Mouse (Mus musculus): ENCODE results near the gene Mlh1. TPM values are rescaled to one million over a fixed set of nuclear protein-coding genes. Genes with fewer than 3 reads are reported as not detected.

The Mlh1 gene
- polyA plus RNA-seq, 1 experiment: 24.6 TPM

DNA sequence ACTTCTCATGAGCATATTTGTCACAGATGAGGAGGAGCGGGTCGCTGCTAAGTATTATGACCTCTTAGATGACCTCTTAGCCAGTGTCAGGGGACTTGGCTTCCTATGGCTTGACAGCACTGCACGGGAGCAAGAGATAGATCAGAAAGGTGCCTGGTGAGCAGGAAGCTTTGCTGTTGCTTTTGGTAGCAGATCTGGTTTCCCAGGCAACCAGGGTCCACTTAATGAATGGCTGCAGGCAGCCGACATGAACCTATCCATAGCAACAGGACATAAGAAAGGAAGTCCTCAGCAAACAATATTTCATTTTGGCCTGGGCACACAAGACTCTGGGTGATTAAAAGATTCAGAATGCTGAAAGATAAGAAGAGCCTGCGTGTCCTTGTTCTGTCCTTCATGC, 14.1 kb upstream of the Mlh1 start:
- no peak for DNase-seq (ENCODE audit: low read depth)

DNA sequence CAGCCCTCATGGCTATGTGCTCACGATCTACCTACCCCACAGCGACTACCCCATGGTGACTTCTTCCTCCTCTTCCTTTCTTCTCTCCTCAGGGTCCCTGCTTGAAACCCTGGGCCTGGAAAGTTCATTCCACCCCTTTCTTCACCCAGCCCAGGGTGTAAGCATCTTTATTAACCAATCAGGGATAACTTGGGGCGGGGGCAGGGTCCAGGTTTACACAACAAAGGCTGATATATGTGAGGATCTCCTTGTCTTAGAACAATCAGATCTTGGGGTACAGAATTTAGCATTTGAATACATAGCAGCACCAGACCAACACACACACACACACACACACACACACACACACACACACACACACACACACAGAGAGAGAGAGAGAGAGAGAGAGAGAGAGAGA, 13.5 kb upstream of the Mlh1 start:
- DNase-seq (ENCODE audit: low read depth): no peak

DNA sequence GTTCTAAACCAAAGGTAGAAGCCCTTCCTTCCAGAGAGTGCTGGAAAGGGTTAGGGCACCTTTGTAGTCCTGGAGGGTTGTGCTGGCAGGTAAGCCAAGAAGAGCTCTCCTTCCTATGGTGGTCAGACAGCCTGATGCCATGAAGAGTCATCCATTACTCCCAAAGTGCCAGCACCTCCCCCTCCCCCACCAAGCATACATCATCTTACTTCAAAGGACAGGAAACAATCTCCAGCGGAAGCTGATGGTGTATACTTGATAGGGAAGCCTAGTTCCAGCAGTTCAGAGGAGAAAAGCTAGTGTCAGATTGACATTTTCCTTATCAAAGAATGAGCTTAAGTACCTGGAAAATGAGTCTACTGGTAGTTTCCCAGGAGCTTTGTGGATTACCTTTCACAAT, 3.6 kb upstream of the Mlh1 start:
- no peak for DNase-seq (ENCODE audit: low read depth)

DNA sequence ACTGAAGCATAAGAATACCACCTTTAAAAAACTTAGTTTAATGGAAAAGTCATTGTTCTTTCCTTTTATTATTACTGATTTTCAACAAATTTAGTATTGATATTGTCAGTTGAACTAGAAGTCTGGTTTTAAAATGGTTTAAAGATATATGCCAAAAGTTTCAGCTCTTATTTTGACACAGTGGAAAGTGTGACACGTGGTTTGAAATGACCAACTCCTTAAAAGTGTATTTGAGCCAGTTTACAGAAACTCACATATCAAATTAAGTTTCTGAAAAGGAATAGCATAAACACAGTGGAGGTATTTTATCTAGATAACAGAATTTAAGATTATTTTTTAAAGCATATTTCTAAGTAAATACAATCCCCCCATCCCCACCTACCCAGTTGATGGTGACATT, 2.4 kb upstream of the Mlh1 start:
- DNase-seq (ENCODE audit: low read depth): no peak

DNA sequence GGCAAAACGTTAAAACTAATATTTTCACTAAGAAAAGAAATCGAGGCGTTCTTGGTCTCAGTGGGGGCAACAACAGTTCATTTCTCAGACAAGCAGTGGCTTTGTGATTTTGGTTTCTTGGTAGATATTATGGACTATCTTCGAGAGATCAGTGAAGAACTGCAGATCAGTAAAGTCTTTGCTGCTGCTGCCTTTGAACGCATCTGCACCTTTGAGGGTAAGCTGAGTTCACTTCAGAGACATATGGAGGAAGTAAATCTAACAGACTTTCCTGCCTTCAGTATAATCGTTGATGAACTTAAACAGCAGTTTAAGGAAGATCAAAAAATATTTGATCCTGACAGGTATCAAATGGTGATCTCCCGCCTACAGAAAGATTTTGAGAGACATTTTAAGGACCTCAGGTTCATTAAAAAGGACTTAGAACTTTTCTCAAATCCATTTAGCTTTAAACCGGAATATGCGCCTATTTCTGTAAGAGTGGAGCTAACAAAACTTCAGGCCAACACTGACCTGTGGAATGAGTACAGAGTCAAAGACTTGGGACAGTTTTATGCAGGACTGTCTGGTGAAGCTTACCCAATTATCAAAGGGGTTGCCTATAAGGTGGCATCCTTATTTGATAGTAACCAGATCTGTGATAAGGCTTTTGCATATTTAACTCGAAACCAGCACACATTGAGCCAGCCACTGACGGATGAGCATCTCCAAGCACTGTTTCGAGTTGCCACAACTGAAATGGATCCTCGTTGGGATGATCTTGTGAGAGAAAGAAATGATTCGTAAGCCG, 1.6 kb upstream of the Mlh1 start:
- DNase-seq (ENCODE audit: low read depth): no peak

DNA sequence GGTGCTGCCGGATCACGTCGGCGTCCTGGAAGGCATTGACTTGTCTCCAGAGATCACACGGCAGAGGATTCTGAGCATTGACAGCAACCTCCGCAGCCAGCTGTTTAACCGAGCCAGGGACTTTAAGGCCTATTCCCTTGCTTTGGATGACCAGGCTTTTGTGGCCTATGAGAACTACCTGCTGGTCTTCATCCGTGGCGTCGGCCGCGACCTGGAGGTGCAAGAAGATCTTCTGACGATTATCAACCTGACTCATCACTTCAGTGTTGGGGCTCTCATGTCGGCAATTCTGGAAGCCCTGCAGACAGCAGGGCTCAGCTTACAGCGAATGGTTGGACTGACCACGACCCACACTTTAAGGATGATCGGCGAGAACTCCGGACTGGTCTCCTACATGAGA, 765 bp upstream of the Mlh1 start:
- DNase-seq (ENCODE audit: low read depth): no peak

DNA sequence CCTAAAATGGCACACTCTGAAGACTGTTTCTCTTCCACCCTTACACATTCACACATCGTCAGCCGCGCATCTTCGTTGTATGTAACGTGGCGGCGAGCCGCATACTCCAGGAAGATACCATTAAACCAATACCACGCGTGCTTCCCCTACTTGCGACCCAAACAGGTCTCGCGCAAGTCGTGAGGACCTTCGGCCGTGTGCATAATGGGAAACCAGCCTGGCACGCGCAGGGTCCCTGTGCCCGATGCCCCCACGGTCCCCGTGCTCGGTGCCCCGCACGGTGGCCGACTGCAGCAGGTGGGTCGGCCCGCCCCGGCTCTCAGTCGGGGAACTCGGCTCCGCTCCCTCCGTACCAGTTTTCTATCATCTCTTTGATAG, 546 bp downstream of the Mlh1 start:
- DNase-seq (ENCODE audit: low read depth): no peak

DNA sequence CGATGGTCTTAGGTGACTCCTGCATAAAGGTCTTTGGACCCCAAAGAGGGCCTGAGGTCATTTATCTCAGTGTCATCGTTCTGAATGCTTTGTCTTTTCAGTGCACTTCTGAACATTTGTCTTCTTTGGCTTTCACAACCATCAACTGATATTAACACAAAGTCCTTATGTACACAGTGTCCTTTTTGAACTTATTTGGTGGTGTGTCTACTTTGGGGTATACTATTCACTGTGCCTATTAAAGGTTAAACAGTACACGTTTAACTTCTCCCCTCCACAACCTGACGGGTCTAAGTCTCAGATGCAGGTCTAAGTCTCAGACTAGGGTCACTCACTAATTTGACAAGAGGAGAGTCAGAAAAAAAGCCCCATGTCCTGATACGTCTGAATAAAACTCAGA, 985 bp downstream of the Mlh1 start:
- no peak for DNase-seq (ENCODE audit: low read depth)

DNA sequence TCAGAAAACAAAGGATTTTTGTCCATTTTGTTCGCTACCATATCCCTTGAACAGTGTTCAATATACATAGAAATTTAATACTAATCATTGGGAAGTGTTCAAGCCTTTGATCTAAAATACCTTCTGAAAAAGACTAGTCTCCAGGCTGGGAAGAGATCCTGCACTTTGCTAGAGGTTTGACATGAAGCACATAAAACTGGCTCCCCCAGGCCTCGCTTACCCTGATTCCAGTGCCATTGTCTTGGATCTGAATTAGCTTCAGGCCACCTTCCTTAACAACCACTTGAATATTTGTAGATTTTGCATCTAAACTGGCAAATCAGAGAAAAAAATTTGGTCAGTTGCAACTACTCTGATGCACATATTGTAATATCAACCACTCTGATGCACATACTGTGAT, 3.6 kb downstream of the Mlh1 start:
- no peak for DNase-seq (ENCODE audit: low read depth)

DNA sequence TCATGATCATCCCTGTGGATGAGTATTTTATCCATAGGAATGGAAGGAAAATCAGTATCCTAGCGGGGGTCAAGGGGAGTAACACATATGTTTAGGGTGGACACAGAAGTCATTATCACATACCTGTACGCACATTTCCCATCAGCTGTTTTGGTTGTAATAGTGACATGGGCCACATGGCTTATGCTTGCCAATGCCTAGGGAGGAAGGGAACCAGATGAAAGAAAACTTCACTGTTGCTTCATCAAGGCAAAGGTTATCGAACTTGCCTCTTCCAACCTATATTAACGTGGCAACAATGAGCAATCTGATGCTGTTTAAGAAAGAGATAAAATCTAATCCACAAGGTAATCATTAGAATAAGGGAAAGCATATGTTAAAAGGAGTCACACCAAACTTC, 10.2 kb downstream of the Mlh1 start:
- no peak for DNase-seq (ENCODE audit: low read depth)

DNA sequence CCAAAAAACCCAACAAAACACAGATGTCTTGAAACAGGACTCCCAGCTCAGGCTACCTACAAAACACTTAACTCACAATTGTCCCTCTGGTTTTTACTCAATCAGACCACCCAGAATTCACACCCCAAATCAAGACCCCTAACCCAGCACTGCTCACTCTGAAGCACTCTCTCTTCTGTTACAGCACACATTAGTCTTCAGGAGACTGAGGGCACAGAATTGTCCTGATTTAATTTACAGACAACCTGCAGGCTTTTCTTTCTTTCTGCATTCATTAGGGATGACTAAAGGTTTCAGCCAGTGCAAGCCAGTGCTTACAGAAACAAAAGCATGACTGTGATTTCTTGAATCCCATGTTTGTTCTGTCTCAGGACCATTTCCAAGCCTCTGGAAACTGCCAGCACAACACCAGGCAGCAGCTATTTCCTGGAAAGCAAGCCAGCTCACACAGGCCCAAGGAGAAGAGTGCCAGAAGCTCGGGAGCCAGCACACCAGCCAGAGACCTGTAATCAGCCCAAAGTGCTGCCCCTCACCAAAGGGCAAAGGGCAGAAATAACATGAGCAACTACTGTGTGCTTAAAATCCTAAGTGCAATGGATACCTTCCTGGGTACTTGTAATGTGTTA, 11.1 kb downstream of the Mlh1 start:
- no peak for DNase-seq (ENCODE audit: low read depth)

DNA sequence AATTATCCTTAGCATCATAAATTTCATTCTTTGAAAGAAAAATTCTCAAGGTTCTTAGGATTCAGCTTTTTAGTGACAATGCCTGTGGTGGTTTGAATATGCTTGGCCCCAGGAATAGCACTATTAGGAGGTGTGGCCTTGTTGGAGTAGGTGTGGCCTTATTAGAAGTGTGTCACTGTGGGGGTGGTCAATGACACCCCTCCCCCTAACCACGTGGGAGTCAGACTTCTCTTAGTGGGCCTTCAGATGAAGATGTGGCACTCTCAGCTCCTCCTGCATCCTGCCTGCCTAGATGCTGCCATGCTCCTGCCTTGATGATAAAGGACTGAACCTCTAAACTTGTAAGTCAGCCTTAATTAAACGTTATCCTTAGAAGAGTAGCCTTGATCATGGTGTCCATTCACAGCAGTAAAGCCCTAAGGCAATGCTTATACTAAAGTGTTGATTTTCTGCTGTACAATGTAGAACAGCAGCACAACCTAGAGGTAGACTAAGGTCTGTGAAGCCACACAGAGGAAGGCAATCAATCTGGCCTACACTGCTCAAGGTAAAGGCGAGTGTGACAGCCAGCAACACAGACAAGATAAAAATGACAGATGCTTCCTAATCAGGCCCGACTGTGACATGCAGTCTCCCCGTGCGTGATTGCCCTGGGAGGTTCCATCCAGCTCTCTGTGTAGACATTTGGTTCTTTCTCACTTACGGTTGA, 19.3 kb downstream of the Mlh1 start:
- DNase-seq (ENCODE audit: low read depth): no peak

DNA sequence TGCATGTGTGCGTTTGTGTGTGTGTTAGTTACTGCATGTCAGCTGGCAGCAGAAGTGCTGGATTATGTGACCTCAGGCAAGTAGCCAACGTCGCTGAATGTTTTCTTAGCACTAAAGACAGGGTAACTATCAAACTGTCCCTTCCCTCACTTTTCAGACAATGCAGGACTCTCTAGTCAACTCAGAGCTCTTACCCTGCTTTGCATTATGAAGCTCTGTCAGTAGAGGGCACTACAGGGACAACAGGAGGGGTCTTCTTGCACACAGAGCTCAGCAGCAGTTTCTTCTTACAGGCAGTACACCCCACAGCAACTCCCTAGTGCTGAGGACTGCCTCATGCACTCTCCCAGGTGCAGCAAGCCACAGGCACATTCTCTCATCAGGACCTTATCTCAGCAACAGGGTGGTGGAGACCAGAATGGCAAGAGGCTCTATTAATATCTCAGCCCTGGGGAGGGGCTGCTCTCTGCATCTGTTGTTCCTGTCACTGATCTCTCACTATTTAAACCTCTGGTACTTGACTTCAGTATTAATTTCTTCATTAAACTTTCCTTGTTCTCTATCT, 23.8 kb downstream of the Mlh1 start:
- no peak for DNase-seq (ENCODE audit: low read depth)

DNA sequence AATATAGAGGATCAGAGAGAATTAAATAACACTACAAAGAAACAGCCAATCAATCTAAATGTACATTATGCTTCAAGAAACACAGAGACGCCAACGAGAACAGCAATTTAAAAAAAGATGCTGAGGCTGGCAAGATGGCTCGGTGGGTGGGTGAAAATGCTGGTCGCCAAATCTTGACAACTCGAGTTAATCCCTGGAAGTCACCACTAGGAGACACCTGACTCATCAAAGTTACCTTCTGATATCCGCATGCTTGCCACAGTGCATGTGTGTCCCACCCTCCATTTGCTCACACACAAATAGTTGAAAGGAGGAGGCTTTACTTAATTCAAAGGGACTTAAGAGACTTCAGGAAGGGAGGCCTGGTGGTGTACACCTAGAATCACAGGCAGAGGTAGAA, 26.0 kb downstream of the Mlh1 start:
- no peak for DNase-seq (ENCODE audit: low read depth)

DNA sequence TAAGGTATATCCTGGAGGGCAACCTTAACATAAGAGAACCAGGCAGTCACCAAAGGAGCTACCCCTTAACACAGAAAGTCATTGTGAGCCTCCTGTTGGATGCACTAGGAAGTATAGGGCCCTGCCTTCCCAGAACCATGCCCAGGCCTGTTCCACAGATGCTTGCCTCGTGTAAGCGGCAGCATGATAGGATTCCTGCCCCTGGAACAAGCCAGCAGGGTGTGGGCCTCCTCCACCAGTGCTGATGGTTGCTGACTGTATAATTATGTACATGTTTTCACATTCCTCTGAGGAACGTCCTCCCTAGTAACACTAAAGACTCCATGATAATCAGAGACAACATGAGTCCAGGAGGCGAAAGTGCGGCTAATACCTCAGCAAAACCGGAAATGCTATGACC, 28.2 kb downstream of the Mlh1 start:
- DNase-seq (ENCODE audit: low read depth): no peak

DNA sequence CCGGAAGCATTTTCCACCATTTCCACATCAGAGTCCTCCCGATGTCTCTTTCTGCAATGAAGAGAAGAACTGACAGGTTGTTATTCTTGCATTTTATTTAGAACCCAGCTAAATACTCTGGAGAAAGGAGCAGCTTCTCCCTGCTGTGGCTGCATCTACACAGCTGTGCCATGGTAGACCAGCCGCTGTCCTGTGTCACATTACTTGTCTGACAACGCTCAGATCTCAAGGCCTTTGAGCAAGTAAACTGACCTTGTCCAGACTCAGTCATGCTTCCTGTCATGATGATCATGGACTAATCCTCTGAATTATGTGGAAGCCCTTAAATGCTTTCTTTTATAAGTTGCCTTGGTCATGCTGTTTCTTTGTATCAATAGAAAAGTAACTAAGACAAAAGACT, 31.8 kb downstream of the Mlh1 start:
- no peak for DNase-seq (ENCODE audit: low read depth)

DNA sequence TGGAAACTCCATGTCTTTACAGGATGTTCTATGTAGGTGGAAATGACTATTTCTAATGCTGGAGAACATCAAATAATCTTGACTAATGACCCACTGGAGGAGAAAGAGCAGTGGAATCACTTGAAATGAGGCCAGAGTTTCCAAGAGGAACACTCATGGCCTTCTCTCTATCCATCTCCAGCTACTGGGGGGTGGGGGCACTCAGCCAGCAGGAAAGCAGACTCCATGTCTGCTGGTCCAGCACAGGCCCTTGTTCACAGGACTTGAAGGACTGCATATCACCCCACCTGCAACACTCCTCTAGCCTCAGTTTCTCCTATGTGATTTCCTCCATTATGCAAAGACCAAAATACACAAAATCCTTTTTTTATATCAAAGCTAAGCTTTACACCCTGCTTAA, 33.9 kb downstream of the Mlh1 start:
- DNase-seq (ENCODE audit: low read depth): no peak

DNA sequence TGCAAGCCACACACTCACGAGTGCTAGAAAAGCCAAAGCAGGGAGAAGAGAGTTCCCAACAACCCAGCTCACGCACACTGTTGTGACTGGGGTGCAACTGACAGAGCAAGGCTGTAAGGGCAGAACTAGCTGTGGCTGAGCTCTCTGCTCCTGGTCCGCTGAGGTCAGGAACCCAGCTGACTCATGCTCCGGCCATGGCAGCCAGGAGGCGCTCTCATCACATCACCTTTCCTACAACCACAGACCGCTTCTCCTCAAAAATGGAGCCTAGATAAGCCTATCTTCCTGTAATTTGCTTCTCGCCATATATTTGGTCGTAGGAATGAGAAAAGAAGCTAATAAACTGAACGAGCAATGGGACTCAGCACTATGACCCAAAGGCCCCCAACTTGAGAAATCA, 36.9 kb downstream of the Mlh1 start:
- no peak for DNase-seq (ENCODE audit: low read depth)

DNA sequence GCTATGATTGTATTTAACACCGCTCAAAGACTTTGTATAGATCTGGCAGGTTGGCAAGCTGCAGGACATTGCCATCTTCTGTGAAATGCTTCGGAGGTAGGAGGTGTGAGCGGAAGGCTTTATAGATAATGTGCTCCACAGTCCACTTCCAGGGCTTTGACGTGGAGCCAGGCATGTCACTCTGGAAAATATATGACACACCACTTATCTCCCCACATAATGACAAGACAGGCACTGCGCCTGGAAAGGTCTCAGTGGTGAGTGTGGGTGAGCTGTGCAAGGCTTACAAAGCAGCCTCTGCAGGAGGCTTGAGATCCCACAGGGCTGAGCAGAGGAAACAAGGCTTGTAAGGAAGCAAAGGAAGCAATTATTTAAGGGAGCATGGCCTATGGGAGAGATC, 43.1 kb downstream of the Mlh1 start:
- DNase-seq (ENCODE audit: low read depth): no peak

DNA sequence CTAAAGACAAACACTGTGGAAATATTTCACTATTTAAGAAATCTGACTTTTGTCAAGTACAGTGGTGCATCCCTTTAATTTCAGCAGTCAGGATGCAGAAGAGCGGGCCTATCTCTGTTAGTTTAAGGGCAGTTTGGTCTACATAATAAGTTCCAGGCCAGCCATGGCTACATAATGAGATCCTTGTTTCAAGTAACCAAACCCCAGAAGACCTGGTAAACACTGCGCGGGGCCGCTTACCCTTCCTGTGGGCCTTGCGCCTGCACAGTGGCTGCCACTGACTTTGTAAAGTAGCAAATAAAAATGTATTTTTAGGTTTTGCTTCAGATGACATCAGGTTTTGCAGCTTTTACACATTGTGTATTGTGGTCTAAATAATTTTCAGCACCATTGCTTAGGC, 48.2 kb downstream of the Mlh1 start:
- DNase-seq (ENCODE audit: low read depth): no peak

DNA sequence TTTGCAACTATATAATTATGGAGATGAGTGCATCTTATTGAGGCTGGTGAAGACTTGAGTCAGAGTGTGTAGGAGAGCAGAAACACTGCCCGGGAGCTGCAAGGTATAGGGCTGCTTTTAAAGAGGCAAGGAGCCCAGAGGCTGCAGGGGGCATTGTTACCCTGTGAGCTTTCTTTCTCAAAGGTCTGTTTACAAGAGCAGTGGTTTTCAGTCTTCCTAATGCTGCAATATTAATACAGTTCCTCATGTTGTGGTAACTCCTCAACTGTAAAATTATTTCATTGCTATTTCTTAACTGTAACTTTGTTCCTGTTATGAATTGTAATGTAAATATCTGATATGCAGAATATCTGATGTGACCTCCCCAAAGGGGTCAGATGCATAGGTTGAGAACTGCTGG, 50.0 kb downstream of the Mlh1 start:
- DNase-seq (ENCODE audit: low read depth): no peak

DNA sequence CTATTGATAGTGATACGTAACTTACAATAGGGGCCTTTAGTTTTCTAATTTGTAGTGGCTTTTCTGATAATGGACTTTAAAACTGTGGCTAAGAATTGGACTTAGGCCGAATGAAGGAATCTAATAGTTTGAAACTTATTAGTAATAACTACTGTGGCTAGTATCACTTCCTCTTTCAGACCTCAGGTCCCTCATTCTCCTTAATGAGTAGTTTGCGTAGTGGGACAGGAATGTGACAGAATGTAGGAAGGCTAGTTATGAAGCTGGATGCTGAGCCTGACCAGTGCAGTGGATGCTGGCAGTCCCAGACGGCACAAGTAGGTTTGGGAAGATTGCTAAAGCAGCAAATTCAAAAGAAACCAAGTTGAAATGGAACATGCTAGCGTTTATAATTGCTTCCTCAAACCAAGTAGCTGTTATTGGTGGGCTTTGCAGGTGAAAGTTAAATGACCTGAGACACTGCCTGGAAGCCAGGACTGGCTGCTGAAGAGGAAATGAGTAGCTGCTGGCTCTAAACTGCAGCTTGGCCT, 51.0 kb downstream of the Mlh1 start:
- DNase-seq (ENCODE audit: low read depth): no peak

DNA sequence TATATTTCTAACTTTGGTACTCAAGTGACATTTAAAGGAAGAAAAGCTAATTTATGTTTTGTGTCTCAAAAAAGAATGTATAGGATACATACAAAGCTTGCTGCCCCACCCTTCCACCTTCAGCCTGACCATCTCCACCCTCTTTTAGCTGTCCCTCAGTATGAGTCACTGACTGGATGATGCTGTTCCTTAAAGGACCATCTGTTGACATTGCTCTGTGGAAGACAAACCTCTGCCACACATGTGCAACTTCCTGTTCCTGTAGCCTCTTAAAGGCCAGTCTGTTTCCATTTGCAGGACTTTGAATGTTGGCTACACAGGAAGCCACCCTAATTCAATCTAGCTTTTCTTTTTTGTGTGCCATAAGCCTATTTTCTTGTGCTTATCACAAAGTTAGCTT, 55.2 kb downstream of the Mlh1 start:
- DNase-seq (ENCODE audit: low read depth): no peak

All from gonadal fat pad, adult 2 months (tissue).